Mouse (Mus musculus) ovary, postnatal 10 days (tissue): ENCODE results near the gene Prkce.

Source experiments
- DNase-seq: peaks from one replicate; pipeline ENCODE4 v3.0.0; 2022; ENCODE audit warnings: low spot score

Prkce gene

GRCm38 (mm10) chr17:86573596-86574248 lies 406.1 kb downstream of the Prkce start:
- DNase-seq: no peak

- DNase-seq: no peak
Measured at GRCm38 (mm10) chr17:86580724-86581123, 413.1 kb downstream of the Prkce start.

GRCm38 (mm10) chr17:86582341-86582740 lies 414.8 kb downstream of the Prkce start:
- no peak for DNase-seq

- no peak for DNase-seq
Measured at GRCm38 (mm10) chr17:86586441-86586840, 418.9 kb downstream of the Prkce start.

GRCm38 (mm10) chr17:86588704-86589449 lies 421.3 kb downstream of the Prkce start:
- DNase-seq: no peak

GRCm38 (mm10) chr17:86589681-86590080 lies 422.1 kb downstream of the Prkce start:
- DNase-seq: no peak

- DNase-seq: no peak
Measured at GRCm38 (mm10) chr17:86591241-86591640, 423.7 kb downstream of the Prkce start.

GRCm38 (mm10) chr17:86592991-86593586 lies 425.5 kb downstream of the Prkce start:
- no peak for DNase-seq

- no peak for DNase-seq
Measured at GRCm38 (mm10) chr17:86595526-86595925, 427.9 kb downstream of the Prkce start.

- no peak for DNase-seq
Measured at GRCm38 (mm10) chr17:86601116-86601515, 433.5 kb downstream of the Prkce start.

GRCm38 (mm10) chr17:86601901-86602300 lies 434.3 kb downstream of the Prkce start:
- DNase-seq: no peak

GRCm38 (mm10) chr17:86603848-86604444 lies 436.4 kb downstream of the Prkce start:
- no peak for DNase-seq

GRCm38 (mm10) chr17:86607981-86608380 lies 440.4 kb downstream of the Prkce start:
- no peak for DNase-seq

GRCm38 (mm10) chr17:86610271-86610969 lies 442.8 kb downstream of the Prkce start:
- DNase-seq: no peak

- no peak for DNase-seq
Measured at GRCm38 (mm10) chr17:86611772-86612171, 444.2 kb downstream of the Prkce start.

- no peak for DNase-seq
Measured at GRCm38 (mm10) chr17:86615592-86616291, 448.2 kb downstream of the Prkce start.

- DNase-seq: no peak
Measured at GRCm38 (mm10) chr17:86617570-86618237, 450.1 kb downstream of the Prkce start.

GRCm38 (mm10) chr17:86618431-86618861 lies 450.9 kb downstream of the Prkce start:
- DNase-seq: no peak

- no peak for DNase-seq
Measured at GRCm38 (mm10) chr17:86622862-86623261, 455.3 kb downstream of the Prkce start.

GRCm38 (mm10) chr17:86626523-86626922 lies 458.9 kb downstream of the Prkce start:
- no peak for DNase-seq

GRCm38 (mm10) chr17:86633131-86633530 lies 465.5 kb downstream of the Prkce start:
- no peak for DNase-seq
